Mouse (Mus musculus) midbrain, embryonic 10.5 days (tissue): ENCODE results near the gene Xxylt1. TPM values are rescaled to one million over a fixed set of nuclear protein-coding genes. Genes with fewer than 3 reads are reported as not detected.

Experiments
- DNase-seq: peaks from one replicate; pipeline ENCODE4 v3.0.0-alpha.2; 2017; ENCODE audit warnings: low spot score
- H3K27ac ChIP-seq: fragments of 300-500 bp; sonication (generic); replicated peaks from 2 replicates; pipeline ENCODE4 v1.5.1; 2016; ENCODE audit warnings: mild to moderate bottlenecking
- H3K27me3 ChIP-seq: fragments of 300-500 bp; sonication (generic); 2 replicates; pipeline ENCODE4 v1.6.1; 2016; ENCODE audit warnings: low read depth, mild to moderate bottlenecking; ENCODE audit not compliant: poor library complexity, severe bottlenecking
- H3K36me3 ChIP-seq: fragments of 300-500 bp; sonication (generic); 2 replicates; pipeline ENCODE4 v1.6.1; 2016; ENCODE audit warnings: mild to moderate bottlenecking, moderate library complexity
- H3K4me1 ChIP-seq: fragments of 300-500 bp; sonication (generic); 2 replicates; pipeline ENCODE4 v1.6.1; 2016
- H3K4me3 ChIP-seq: fragments of 300-500 bp; sonication (generic); 2 replicates; pipeline ENCODE4 v1.5.1; 2016; ENCODE audit warnings: mild to moderate bottlenecking, moderate library complexity
- H3K9me3 ChIP-seq: fragments of 300-500 bp; sonication (generic); replicated peaks from 2 replicates; pipeline ENCODE4 v1.6.1; 2016; ENCODE audit warnings: mild to moderate bottlenecking
- WGBS: fragments of 180-500 bp; shearing (Covaris S2); methylation state at CpG from one replicate; pipeline ENCODE4 v1.1.7; 2016; 5-methylcytosine and 5-hydroxymethylcytosine counted together
- polyA plus RNA-seq: library from polyadenylated mRNA; unstranded; fragments of >200 nt; fragmentation: Nextera tagmentation; extraction: Ambion mirVana; gene quantifications from 2 replicates; pipeline ENCODE4 v1.2.1, GENCODE M21; 2016

Gene Xxylt1
- polyA plus RNA-seq, 1 experiment from 2014 or later = 14.0 TPM

DNA sequence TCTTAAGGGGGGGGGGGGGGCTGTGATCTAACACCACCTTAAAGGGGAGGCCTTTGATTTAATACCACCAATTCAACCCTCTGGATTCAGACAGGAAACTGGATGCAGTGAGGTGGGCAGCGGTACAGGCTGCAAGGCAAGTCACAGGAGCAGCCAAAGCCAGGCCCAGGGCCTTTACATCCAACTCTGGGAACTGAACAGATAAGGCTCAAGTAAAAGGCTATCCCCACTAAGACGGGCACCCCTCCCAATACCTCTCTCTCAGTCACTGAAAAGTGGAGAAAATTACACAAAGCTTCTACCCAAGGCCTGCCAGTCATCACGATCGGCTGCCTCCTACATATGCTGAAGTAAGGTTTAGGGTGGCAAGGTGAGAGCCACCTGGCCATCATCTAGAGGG, 21.5 kb downstream of the Xxylt1 start:
- Histone ChIP-seq H3K27ac (no peak overlapping the region), H3K36me3 (no peaks in the 10 kb centered on the region), H3K9me3 (no peaks in the 10 kb centered on the region), H3K4me1 (peaks cover 12% of the 10 kb centered on the region; the same call in 1 of the 2 replicates), H3K27me3 (no peaks in the 10 kb centered on the region), H3K4me3 (no peak overlapping the region)
- no peak for DNase-seq
- 91% methylated on average over 4 of the region's 4 CpGs for WGBS

DNA sequence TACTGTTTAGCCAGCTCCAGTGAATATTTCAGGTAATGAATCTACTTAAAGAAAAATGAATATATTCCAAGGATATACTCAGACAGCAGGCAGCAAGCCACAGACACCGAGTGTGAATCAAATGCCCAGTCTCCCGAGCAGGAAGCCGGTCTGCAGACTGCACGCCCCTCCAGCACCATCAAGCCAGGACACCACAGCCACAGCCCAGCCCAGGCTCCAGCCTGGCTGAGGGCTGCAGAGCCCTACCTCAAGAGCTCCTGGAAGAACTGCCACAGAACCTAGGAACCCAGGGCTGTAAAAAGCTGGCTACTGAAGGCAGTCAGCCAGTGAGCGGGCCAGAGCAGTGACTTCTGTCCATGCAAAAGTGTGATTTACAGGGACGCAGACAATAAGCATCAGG, 28.4 kb downstream of the Xxylt1 start:
- Histone ChIP-seq H3K27me3 (no peaks in the 10 kb centered on the region), H3K4me1 (peaks cover 3% of the 10 kb centered on the region; the same call in 1 of the 2 replicates), H3K4me3 (no peak overlapping the region), H3K36me3 (no peaks in the 10 kb centered on the region), H3K27ac (no peak overlapping the region), H3K9me3 (no peaks in the 10 kb centered on the region)
- 86% methylated on average over 6 of the region's 6 CpGs for WGBS
- no peak for DNase-seq

- Histone ChIP-seq H3K9me3 (no peaks in the 10 kb centered on the region), H3K27ac (no peak overlapping the region; the same call in 1 of the 2 replicates), H3K27me3 (no peaks in the 10 kb centered on the region), H3K4me1 (peaks cover 3% of the 10 kb centered on the region; the same call in 1 of the 2 replicates), H3K4me3 (no peak overlapping the region), H3K36me3 (no peaks in the 10 kb centered on the region)
- WGBS = 83% methylated on average over 7 of the region's 7 CpGs
- DNase-seq = no peak
Observed at GRCm38 (mm10) chr16:31052177-31052726, 29.0 kb downstream of the Xxylt1 start.

- 90% methylated on average over 7 of the region's 7 CpGs for WGBS
Observed at GRCm38 (mm10) chr16:31050701-31051100, 30.5 kb downstream of the Xxylt1 start.

GRCm38 (mm10) chr16:31048194-31048593, 33.0 kb downstream of the Xxylt1 start:
- H3K27me3 ChIP-seq = no peaks in the 10 kb centered on the region
- peaks cover 21% of the 10 kb centered on the region for H3K4me1 ChIP-seq
- no peak for DNase-seq
- 83% methylated on average over 6 of the region's 6 CpGs for WGBS
- H3K9me3 ChIP-seq = no peaks in the 10 kb centered on the region
- H3K4me3 ChIP-seq = no peak overlapping the region
- no peak overlapping the region for H3K27ac ChIP-seq
- H3K36me3 ChIP-seq = no peaks in the 10 kb centered on the region

More at GRCm38 (mm10) chr16:31050701-31051100, 30.5 kb downstream of the Xxylt1 start:
- H3K9me3 ChIP-seq = no peaks in the 10 kb centered on the region
- no peaks in the 10 kb centered on the region for H3K27me3 ChIP-seq
- peaks cover 10% of the 10 kb centered on the region for H3K4me1 ChIP-seq
- H3K36me3 ChIP-seq = no peaks in the 10 kb centered on the region
- H3K27ac ChIP-seq = no peak overlapping the region
- DNase-seq = no peak
- no peak overlapping the region for H3K4me3 ChIP-seq

DNA sequence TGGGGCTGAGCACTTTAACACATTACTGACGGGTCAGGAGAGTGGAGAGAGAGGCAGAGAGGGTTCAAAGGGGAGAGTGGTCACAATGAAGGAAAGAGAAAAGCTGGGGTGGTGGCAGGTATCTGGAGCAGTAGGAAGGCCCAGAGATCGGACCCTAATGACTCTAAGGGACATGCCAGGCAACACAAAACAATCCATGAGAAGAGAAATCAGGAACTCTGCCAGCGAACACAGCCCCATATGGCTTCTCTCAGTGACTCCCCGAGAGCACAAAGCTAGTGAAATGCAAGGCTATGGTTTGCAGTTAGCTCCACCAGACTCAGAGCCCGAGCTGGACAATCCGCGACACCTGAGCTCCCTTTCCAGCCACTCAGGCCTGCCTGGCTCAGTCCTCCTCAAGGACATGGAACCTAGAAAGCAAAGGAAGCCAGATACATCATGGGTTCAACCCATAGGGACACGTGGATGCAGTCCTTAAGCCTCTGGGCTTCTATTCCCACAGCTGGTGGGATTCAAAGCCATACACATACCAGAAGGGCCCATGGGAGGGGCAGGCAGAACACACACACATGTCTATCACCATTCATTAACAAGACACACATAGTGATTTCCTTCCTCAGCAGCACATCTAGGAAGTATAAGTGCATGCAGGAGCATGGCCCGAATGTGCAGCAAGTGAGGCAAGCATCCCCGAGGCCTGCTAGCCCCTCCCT, 33.9 kb downstream of the Xxylt1 start:
- no peak for DNase-seq

DNA sequence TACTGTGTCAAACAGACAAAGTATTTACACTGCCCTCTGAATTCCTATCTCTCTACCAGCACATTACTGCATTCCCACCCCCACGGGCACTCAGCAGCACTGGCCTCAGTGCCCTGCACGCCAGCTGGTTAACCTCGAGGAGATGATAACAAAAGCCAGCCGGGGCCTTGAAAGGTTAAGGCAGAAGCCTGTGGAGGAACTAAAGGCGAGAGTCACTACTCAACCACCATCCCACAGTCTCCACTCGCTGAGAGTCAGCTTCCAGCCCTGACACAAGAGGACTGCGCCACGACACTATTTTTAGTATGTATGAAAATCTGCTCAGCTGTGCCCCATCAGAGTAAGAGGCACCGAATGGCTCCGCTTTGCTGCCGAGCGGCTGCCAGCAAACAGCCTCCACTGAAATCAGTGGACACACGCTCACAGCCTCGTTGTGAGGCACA, 35.0 kb downstream of the Xxylt1 start:
- H3K36me3 ChIP-seq = no peaks in the 10 kb centered on the region
- H3K27me3 ChIP-seq = no peaks in the 10 kb centered on the region
- H3K9me3 ChIP-seq = no peaks in the 10 kb centered on the region
- DNase-seq = no peak
- peaks cover 21% of the 10 kb centered on the region for H3K4me1 ChIP-seq
- H3K4me3 ChIP-seq = no peak overlapping the region
- WGBS = 85% methylated on average over 14 of the region's 14 CpGs
- H3K27ac ChIP-seq = peak overlapping the region; percentile 14; the same call in 1 of the 2 replicates

More for the DNA sequence above, 33.9 kb downstream of the Xxylt1 start:
- H3K4me1 ChIP-seq = peaks cover 21% of the 10 kb centered on the region
- H3K27ac ChIP-seq = no peak overlapping the region
- no peak overlapping the region for H3K4me3 ChIP-seq
- H3K9me3 ChIP-seq = no peaks in the 10 kb centered on the region
- no peaks in the 10 kb centered on the region for H3K36me3 ChIP-seq
- no peaks in the 10 kb centered on the region for H3K27me3 ChIP-seq
- WGBS = 92% methylated on average over 10 of the region's 10 CpGs

- Histone ChIP-seq H3K36me3 (0 out of 2 replicates have a peak, but pooled peaks cover 3% of the 10 kb centered on the region), H3K9me3 (no peaks in the 10 kb centered on the region), H3K4me3 (no peak overlapping the region), H3K27ac (no peak overlapping the region), H3K27me3 (no peaks in the 10 kb centered on the region), H3K4me1 (peaks cover 21% of the 10 kb centered on the region)
- WGBS = 67% methylated on average over 5 of the region's 5 CpGs
- no peak for DNase-seq
Observed at GRCm38 (mm10) chr16:31045211-31045610, 36.0 kb downstream of the Xxylt1 start.

GRCm38 (mm10) chr16:31043136-31043535, 38.1 kb downstream of the Xxylt1 start:
- WGBS = 92% methylated on average over 5 of the region's 5 CpGs
- H3K4me1 ChIP-seq = peaks cover 21% of the 10 kb centered on the region
- 0 out of 2 replicates have a peak, but pooled peaks cover 3% of the 10 kb centered on the region for H3K36me3 ChIP-seq
- DNase-seq = no peak
- no peaks in the 10 kb centered on the region for H3K27me3 ChIP-seq
- H3K4me3 ChIP-seq = no peak overlapping the region
- H3K27ac ChIP-seq = no peak overlapping the region
- no peaks in the 10 kb centered on the region for H3K9me3 ChIP-seq

DNA sequence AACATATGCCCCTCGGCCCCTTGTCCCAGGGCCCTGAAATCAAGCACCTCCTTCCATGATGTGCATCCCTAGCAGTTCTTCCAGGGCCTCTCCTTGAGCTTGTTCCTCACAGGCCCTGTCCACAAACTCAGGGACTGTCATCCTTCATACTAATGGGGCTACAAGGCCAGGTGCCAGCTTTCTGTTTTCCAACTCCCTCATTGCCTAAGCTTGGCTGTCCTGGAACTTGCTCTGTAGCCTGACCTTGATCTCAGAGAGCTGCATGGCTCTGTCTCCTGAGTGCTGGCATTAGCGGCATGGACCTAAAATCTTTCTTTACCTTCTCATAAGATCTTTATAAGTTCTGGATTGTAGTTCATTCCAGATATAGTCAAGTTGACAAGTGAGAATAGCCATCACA, 39.7 kb downstream of the Xxylt1 start:
- Histone ChIP-seq H3K27me3 (no peaks in the 10 kb centered on the region), H3K4me3 (no peak overlapping the region), H3K36me3 (0 out of 2 replicates have a peak, but pooled peaks cover 3% of the 10 kb centered on the region), H3K27ac (no peak overlapping the region), H3K4me1 (peaks cover 20% of the 10 kb centered on the region), H3K9me3 (no peaks in the 10 kb centered on the region)
- no peak for DNase-seq
- WGBS = 100% methylated on average over 2 of the region's 2 CpGs

- no peak for DNase-seq
- Histone ChIP-seq H3K9me3 (no peaks in the 10 kb centered on the region), H3K36me3 (0 out of 2 replicates have a peak, but pooled peaks cover 3% of the 10 kb centered on the region), H3K27ac (no peak overlapping the region), H3K27me3 (no peaks in the 10 kb centered on the region), H3K4me3 (no peak overlapping the region), H3K4me1 (peaks cover 15% of the 10 kb centered on the region)
- WGBS = 90% methylated on average over 9 of the region's 9 CpGs
Observed at GRCm38 (mm10) chr16:31039803-31040459, 41.3 kb downstream of the Xxylt1 start.

- DNase-seq = no peak
- no peaks in the 10 kb centered on the region for H3K27me3 ChIP-seq
- 0 out of 2 replicates have a peak, but pooled peaks cover 6% of the 10 kb centered on the region for H3K36me3 ChIP-seq
- H3K4me3 ChIP-seq = no peak overlapping the region
- H3K4me1 ChIP-seq = peaks cover 29% of the 10 kb centered on the region
- no peak overlapping the region for H3K27ac ChIP-seq
- 89% methylated on average over 1 of the region's 1 CpGs for WGBS
- H3K9me3 ChIP-seq = no peaks in the 10 kb centered on the region
Observed at GRCm38 (mm10) chr16:31037431-31037830, 43.8 kb downstream of the Xxylt1 start.
